Mouse (Mus musculus): ENCODE data around the gene Pilrb1.

GRCm38 (mm10) chr5:137833500-137833899 lies 24.4 kb downstream of the Pilrb1 start:
- TF ChIP-seq POLR2A (IDR thresholded peaks at IDR 0.05; ENCODE audit: borderline replicate concordance, extremely low read depth, insufficient read depth, insufficient read length, poor library complexity, severe bottlenecking) (no peak), CTCF (IDR thresholded peaks at IDR 0.05; ENCODE audit: borderline replicate concordance, extremely low read depth, insufficient read depth, insufficient read length) (no peak)

All from brain, embryonic 14.5 days (tissue).